Mouse (Mus musculus) urinary bladder, adult 18-20 months (tissue): ENCODE data around the gene Ccdc142.

Experiments
- DNase-seq, 2 experiments: peaks; one replicate each; pipeline ENCODE4 v3.0.0; 2022; ENCODE audit warnings: low spot score in 2 of 2, mixed read lengths in 2 of 2

The Ccdc142 gene

DNA sequence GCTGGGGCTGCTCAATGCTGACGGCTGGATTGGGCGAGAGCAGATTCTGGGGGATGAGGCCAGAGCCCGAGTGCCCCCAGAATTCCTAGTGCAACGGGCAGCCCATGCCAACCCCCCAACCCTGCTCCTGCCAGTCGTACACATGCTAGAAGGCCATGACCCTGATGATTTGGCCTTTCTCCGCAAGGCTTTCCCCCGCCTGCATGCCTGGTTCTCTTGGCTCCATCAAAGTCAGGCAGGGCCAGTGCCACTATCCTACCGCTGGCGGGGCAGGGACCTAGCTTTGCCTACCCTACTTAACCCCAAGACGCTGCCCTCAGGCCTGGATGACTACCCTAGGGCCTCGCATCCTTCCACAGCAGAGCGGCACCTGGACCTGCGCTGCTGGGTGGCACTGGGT lies 16.2 kb downstream of the Ccdc142 start:
- no peak for DNase-seq

DNA sequence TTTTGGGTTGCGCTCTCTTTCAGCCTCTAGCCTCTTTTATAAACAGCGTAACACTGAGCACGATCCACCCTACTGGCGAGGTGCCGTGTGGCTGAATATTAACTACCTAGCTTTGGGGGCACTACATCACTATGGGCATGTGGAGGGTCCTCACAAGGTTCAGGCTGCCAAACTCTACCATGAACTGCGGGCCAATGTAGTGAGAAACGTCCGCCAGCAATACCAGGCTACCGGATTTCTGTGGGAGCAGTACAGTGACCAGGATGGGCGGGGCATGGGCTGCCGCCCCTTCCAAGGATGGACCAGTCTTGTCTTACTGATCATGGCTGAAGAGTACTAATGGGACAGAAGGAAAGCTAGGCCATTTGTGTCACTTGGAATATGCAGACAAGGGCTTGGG lies 17.0 kb downstream of the Ccdc142 start:
- DNase-seq, result no peak

DNA sequence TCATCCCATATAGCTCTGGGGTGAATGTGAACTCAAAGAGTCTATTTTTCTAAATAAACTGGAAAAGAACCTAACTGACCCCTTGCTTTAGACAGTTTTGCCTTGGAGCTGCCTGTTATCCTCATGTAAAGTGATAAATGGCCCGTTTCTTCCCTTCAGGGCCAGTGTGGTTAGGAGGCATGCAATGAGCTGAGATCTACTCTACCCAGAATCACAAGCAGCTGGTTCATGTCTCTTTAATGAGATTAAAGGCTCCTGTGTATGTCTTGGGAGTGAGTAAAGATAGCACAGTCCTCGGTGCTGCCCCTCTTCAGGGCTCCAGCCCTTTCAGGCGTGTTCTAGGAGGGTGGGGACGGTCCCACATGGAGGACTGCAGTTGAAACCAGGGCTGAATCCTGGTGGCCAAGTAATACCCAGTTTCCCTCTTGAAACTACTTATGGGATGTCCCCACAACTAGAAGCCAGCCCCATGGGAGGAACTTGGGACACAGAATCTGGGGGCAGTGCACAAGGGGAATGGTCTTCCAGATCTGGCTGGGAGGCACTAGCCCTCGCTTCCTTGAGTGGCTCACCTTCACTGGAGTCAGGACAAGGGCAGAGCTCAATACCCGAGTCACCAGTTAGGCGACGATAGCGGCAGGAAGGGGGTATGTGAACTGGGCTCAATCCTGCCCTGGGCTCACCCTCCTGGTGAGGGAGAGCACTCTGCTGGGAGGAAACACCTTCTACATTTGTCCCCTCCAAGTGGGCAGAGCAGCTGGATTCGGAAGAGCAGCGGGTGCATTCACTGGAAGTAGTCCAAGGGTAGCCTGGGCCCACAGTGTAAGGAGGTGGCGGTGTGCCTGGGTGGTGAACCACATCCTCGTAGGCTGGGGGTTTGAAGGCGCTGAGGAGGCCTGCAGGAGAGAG lies 17.7 kb downstream of the Ccdc142 start:
- DNase-seq, result no peak

DNA sequence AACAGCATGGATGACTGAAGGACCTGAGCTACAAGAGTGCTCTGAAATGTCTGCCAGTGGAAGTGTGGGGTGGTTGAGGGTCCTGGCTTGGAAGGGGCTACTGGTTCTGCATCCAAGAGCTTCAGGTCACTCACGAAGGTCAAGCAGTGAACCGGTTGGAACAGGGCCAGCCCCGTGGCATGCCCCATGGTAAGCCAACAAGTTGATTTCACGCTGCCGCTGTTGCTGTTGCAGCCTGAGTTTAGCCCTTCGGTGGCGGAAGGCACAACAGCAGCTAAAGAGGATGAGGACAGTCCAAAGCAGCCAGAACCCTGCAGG lies 18.3 kb downstream of the Ccdc142 start:
- no peak for DNase-seq

DNA sequence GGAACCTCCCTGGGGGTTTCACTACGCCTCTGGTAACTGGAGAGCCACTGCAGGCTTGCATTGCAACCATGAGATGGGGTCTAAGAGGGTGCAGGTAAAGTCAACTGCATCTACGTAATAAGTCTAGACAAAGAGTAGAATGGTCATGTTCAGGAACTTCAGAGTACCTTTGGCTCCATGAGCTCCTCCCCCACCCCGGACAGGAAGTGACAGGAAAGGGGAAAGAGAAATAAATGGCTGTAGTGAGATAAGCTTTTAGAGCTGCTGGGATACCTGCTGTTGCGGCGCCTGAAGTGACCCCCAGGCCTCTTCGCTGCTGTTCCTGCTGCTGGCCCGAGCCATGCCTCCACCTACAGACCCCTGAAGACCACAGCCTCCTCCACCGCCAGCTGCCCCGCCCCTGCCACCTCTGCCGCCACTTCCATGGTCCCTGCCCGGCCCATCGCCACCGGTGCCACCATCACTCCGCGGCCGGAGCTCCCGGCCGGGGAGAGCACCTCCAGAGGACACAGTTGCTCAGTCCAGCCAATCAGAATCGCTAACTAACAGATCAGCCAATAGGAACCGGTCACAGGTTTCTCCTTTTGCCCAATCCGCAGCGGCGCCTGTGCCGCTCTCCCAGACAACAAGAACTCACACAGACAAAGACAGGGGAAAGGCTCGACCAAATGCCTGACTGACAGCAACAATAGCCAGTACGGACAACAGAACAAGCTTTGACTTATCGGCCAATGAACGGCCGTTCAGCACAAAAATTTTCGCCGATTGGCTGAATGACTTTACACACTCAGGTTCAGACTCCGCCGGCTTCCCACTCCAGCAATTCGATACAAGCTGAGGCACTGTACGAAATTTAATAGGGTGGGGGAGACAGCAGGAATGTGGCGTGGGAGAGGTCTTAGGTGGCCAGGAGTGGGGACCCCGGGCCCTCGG lies 19.8 kb downstream of the Ccdc142 start, which contains the start of gene Wbp1:
Wbp1 (minus strand) TSS at position 630 of the 933 bp plus-strand sequence.
- peak; percentile 78 to 94 for DNase-seq

DNA sequence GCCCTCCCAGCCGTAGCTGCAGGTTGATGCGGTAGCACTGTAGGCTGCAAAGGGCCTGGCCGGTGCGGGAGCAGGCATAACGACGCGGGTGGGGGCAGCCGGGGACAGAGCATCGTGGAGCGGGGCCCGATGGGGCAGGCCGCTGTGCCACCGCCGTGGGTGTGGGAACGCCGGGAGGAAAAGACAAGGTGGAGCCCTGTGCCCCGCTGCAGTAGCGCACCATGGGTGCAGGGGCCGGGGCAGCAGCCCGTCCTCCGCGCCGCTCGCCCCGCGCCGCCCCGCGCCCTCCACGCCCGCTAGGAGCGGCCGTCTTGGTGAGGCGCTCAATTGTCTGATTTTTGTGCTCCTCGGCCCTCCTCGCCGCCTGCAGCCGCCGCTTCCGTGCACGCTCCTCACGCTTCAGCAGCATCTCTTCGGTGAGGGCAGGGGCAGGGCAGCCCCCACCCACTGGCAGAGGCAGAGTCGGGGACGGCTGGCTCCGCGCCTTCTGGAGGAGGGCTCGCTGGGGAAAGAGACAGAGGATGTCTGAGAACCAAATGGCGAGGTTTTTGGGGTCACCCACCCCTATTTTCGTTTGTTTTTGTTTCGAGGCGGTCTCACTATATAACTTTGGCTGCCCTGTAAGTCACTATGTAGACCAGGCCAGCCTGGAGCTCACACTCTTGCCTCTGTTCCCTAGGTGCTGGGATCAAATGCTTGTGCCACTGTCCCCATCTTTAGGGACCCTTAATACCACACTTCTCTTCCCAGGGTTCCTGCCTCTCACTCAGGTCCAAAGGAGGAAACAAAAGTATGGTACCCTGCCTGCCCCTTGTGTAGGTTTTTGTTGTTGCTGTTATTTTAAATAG lies 20.7 kb downstream of the Ccdc142 start:
- DNase-seq, result no peak

DNA sequence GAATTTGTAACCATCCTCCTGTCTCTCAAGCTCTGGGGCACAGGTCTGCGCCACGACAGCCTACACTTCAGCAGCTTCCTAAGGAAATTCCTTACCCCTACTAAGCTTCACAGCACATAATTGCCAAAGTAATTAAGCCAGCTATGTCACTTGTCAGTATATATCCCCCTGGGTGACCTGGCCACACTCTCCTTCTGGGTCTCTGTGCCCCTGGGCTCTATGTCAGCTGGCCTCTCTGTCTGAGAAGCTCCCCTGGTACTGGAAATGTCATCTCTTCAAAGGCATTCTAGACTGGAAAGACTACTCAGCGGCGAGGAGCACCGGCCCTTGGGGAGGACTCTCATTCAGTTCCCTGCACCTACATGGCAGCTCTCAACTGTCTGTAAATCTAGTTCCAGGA lies 21.6 kb downstream of the Ccdc142 start:
- DNase-seq, result no peak

DNA sequence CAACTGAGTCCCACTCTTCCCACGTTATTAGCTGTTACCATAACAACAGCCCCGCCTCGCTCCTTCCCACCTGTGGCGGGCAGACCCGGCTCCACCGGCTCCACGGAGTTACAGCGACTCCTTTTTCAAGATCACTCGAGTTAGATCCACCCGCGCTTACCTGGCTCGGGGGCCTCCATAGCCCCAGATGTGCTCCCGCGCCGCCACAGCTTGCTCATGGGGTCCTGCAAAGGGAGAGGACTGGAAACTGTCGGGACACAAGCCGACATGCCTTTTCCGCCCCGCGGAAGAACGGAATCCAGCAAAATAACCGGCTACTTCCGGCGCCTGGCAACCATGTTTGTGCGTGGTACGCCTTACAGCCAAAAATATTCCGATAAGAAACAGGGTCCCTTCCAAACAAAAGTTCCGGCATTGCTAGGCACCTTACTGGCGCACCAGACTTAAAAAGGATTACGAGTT lies 23.5 kb downstream of the Ccdc142 start:
- peak; percentile 88 to 89 for DNase-seq

DNA sequence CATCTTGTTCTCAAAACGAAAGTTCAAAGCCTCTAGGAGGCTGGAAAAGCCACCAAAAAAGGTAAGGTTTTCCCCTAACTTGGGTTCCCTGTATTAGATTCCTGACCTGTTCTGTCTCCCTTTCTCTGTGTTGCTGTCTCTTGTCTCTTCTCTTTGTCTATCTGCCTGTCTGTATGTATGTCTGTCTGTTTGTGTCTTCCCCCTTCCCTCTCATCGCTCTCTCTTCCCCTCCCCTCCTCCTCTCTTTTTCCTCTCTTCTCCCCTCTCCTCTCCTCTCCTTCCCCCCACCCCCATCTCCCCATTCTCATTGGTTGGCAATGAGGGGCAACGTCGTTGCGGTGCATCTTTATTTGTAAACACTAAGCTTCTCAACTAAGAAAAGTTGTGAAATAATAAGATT lies 23.9 kb downstream of the Ccdc142 start, which contains the start of gene Ino80b:
Ino80b (minus strand) TSS at position 101 of the 400 bp plus-strand sequence.
- no peak for DNase-seq

DNA sequence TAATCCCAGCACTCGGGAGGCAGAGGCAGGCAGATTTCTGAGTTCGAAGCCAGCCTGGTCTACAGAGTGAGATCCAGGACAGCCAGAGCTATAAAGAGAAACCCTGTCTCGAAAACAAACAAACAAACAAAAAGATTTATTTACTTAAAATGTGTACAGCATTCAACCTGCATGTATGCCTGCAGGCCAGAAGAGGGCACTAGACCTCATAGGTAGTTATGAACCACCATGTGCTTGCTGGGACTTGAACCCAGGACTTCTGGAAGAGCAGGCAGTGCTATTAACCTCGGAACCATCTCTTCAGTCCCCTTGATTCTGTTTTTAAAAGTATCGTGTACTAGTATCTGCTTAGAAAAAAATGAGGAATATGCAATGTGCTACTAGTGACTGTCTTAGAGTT lies 26.0 kb downstream of the Ccdc142 start:
- DNase-seq, result no peak

DNA sequence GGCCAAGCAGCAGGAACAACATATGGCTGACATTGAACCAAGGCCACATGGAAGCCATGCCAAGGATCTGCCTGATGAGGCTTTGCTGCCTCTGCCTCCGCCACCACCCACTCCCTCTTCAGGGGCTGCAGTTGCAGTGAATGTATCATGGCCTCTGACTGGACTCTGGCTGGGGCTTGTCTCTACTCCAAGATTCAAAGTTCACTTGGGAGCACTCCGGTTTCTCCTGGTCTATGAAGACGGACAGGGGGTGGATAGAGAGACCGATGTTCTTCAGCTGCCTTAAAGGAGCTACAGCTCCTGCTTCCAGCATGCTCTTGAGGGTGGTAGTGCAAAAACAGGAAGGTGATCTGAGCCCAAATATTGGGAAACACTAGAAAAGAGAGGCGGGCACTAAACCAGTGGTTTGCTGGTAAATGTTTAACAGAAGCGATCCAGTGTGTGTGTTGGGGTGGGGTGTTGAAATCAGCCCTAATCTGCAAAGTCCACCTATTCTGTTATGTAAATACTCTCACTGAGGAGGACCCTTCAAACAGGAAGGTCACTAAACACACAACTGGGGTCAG lies 30.2 kb downstream of the Ccdc142 start:
- DNase-seq, result no peak

DNA sequence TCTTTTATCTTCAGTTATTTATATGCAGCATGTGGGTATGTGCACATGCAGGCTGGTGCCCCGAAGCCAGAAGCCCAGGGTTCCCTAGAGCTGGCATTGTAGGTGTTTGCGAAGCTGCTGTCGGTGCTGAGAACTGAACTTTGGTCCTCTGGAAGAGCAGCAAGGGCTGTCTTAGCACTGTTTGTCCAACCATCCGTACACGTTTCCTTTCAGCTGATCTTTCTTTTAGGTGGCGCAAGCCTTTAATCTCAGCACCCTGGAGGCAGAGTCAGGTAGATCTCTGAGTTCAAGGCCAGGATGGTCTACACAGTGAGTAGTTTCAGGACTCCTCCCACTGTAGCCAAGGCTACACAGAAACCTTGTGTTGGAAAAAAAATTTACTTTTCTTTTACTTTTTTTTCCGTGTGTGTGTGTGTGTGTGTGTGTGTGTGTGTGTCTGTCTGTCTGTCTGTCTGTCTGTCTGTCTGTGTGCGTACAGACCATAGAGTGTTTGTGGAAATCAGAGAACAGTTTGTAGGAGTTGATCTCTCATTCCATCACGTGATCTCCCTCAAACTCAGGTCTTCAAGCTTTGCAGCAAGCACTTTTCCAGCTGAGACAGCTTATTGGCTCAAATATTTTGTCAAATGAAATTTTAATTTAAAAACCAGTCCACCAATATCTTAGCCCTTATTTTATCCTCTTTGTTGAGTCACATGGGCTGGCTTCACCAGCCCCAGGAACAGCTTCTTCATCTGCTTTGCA lies 30.9 kb downstream of the Ccdc142 start:
- DNase-seq, result no peak

DNA sequence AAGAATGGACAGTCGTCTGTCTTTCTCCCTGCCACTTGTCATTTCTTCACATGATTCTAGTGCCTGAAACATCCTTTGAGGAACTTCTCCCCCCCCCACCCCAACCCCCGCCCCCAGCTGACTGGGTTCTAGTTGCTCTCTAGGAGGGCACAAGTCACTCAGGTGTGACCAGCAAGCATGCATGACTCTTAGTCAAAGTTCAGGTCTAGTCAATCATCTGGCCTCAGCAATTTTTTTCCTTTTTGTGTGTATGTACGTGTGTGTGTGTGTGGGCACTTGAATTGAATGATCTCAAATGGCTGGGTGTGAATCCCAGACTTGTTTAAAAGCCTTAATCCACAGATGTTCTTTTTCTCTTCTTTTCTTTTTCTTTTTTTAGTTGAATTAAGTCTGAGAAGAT lies 32.8 kb downstream of the Ccdc142 start:
- DNase-seq, result no peak

DNA sequence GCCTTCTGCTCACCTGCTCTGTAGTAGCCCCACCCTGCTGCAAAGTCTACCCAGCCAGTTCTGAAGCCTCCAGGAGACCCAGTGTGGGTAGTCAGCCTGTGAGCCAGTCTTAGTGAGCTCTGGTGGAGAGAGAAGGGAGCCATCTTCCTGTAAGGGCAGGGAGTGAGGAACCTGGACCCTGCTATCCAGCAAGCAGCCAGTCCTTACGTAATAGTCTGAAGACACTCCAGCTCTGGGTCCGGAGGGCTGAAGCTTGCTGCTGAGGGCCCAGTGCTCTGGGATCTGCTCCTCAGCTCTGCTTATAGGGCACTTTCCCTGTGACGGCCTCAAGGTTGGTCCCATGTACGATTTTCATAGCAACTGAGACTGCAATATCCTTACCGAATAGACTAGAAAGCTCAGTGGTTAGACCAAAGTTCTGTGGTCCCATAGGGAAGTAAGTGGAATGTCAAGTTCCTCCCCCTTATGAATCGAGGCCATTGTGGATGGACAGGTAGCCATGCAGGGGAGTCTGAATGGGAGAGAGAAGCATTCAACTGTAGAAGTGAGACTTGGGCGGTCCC lies 33.6 kb downstream of the Ccdc142 start, which contains the start of gene Rtkn:
Rtkn (plus strand) TSS at position 513 of the 563 bp plus-strand sequence.
- no peak for DNase-seq

DNA sequence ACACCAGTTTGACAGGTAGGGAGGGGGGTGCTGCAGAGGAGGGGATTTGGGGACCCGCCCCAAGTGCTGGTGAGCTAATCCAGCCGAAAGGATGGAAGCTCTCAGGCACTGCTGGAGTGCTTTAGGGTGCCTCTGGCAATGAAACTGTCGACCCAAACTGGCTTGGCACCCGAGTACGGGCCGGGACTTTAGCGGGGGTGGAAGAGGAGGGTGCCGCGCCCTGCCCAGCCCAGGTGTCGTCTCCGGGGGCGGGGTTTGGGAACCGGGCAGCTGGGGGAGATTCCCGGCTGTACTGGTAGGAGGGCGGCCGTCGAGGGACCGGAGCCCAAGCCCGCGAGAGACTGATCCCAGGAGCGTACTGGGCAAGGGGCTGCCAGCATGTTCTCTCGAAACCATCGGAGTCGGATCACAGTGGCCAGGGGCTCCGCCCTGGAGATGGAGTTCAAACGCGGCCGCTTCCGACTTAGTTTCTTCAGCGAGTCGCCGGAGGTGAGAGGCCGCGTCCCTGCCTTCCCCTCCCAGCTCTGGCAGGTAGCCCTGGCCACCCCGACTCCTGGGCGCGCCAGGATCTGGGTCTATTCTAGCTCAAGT lies 34.3 kb downstream of the Ccdc142 start:
- peak in 1 of 2 experiments; percentile 36 for DNase-seq

DNA sequence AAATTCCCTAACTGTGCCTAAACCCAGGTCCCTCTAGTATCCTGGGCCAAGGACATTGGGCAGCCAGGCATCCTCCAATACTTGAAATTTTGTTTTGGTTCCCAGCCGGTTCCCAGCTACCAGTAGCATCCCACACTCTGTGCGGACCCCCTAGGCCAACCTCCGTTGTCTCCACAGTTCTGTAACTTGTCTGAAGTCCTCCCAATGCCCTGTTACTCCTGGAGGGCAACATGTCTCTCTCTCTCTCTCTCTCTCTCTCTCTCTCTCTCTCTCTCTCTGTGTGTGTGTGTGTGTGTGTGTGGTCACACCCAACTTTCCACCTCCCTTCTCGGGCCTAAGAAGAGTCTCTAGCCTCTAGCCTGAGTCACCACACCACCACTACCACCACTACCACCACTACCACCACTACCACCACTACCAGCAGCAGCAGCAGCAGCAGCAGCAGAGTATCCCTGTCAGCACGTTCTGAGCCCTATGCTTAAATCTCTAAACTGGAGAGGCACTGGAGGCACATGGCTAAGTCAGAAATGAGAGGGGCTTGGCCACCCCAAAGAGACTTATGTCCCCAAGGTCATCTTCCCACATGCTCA lies 35.0 kb downstream of the Ccdc142 start:
- DNase-seq, result no peak

DNA sequence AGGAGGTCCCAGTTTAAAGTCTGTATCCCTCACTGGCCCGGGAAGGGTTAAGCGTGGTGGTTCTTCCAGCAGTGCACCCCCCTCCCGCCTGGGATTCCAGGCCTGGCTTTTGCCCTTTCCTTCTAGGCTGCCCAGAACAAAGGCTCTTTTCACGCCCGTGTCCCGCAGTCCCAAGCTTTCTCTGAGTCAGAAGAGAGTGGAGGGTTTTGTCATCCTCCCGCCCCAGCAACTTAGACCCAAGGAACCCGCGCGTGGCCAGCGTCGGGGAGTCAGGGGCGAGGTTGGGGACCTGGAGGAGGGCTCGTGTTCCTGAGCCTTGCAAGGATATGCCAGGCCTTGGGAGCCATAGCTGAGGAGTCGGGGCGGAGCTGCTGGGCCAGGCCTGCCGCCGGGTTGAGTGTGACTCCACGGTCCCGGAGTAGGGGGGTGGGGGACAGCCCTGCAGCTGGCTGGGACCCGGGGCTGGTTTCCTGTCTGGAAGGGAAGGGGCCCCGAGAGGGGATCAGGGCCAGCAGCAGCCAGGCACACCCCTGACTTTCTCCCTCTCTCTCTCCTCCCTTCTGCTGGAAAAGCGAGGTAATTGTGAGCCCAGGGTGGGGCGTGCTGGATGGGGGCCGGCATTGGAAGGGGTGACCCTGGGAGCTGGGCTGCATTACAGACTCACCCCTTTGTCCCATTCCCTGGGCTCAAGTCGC lies 35.6 kb downstream of the Ccdc142 start:
- peak in 1 of 2 experiments; percentile 49 for DNase-seq

DNA sequence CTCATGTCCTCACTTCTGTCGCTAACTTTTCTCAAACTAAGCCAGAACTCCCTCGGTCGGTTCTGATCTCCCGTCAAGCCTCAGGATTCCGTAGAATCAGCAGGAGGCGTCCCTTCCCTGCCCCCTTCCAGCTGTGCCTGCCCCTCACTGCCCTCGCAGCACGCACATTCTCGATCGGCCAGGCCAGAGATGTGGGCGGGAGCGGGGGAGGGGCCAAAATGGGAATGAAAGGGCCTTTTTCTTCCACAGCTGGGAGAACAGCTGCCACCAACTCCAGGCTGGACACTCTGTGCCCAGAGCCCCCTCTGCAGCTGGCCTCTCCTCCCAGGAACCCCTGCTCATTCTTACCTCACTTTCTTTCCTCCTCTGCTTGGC lies 36.2 kb downstream of the Ccdc142 start:
- peak in 1 of 2 experiments; percentile 77 for DNase-seq

DNA sequence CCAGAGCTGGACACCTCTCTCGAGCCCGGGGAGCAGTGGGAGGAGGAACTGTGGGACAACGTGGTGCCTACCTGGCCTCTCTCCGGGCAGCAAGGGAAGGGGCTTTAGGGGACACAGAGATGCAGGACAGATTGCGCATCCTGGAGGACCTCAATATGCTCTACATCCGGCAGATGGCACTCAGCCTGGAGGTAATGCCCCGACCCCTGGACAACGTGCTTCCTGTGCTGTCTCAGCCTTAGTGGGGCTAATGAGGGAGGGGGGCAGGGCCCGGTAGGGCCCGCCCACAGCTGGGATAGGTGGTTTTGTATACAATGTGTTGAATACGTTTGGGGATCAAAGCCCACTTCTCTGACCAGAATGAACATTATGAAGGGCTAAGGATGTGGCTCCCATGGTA lies 36.7 kb downstream of the Ccdc142 start:
- no peak for DNase-seq
